Mouse (Mus musculus): ENCODE data around the gene Csrp1.
A peak's percentile ranks its signal among the peaks of the same experiment; 100 is the strongest.

Gene Csrp1

GRCm38 (mm10) chr1:135734225-135734937 is 14.5 kb downstream of the Csrp1 start:
- DNase-seq, result peak; percentile 47

GRCm38 (mm10) chr1:135735460-135735859 is 15.6 kb downstream of the Csrp1 start:
- no peak for DNase-seq

- no peak for DNase-seq
These were observed 25.1 kb downstream of the Csrp1 start for GRCm38 (mm10) chr1:135744987-135745386.

- DNase-seq, result no peak
These were observed 26.4 kb downstream of the Csrp1 start for GRCm38 (mm10) chr1:135746248-135746647.

GRCm38 (mm10) chr1:135752737-135753348 is 33.0 kb downstream of the Csrp1 start:
- DNase-seq, result peak; percentile 85

GRCm38 (mm10) chr1:135755287-135755686 is 35.4 kb downstream of the Csrp1 start:
- no peak for DNase-seq

- no peak for DNase-seq
These were observed 36.1 kb downstream of the Csrp1 start for GRCm38 (mm10) chr1:135755913-135756312.

GRCm38 (mm10) chr1:135757287-135757686 is 37.4 kb downstream of the Csrp1 start:
- DNase-seq, result no peak

- DNase-seq, result no peak
These were observed 39.8 kb downstream of the Csrp1 start for GRCm38 (mm10) chr1:135759685-135760084.

GRCm38 (mm10) chr1:135760216-135760615 is 40.4 kb downstream of the Csrp1 start:
- DNase-seq, result no peak

- no peak for DNase-seq
These were observed 41.9 kb downstream of the Csrp1 start for GRCm38 (mm10) chr1:135761728-135762127.

- no peak for DNase-seq
These were observed 43.8 kb downstream of the Csrp1 start for GRCm38 (mm10) chr1:135763503-135764205.

GRCm38 (mm10) chr1:135764206-135764528 is 44.3 kb downstream of the Csrp1 start:
- no peak for DNase-seq

GRCm38 (mm10) chr1:135765645-135766591 is 46.1 kb downstream of the Csrp1 start, which contains the start of gene Phlda3:
Gene Phlda3, plus strand, starts transcription at chr1:135766119.
- peak; percentile 60 for DNase-seq

GRCm38 (mm10) chr1:135766592-135767306 is 46.9 kb downstream of the Csrp1 start:
- DNase-seq, result no peak

- DNase-seq, result no peak
These were observed 47.5 kb downstream of the Csrp1 start for GRCm38 (mm10) chr1:135767324-135767890.

- no peak for DNase-seq
These were observed 48.5 kb downstream of the Csrp1 start for GRCm38 (mm10) chr1:135768400-135768799.

- DNase-seq, result no peak
These were observed 50.4 kb downstream of the Csrp1 start for GRCm38 (mm10) chr1:135770237-135770636.

GRCm38 (mm10) chr1:135770896-135771572 is 51.2 kb downstream of the Csrp1 start:
- no peak for DNase-seq

- DNase-seq, result no peak
These were observed 51.7 kb downstream of the Csrp1 start for GRCm38 (mm10) chr1:135771573-135771970.

GRCm38 (mm10) chr1:135776596-135776995 is 56.7 kb downstream of the Csrp1 start:
- DNase-seq, result no peak

Data from right cerebral cortex, postnatal 25 days (tissue).